Mouse (Mus musculus) embryonic facial prominence, embryonic 12.5 days (tissue): ENCODE data around the gene Csde1. TPM values are rescaled to one million over a fixed set of nuclear protein-coding genes. Genes with fewer than 3 reads are reported as not detected.

Experiments used
- ATAC-seq: fragments of 200-750 bp; cut with Nextera tagmentation; 2 replicates; pipeline ENCODE4 v1.8.0; 2017; ENCODE audit not compliant: insufficient number of reproducible peaks, insufficient read depth, low FRiP score, low TSS enrichment
- H3K27ac ChIP-seq: fragments of 300-500 bp; sonication (generic); 2 replicates; pipeline ENCODE4 v1.5.1; 2016; ENCODE audit warnings: mild to moderate bottlenecking
- H3K27me3 ChIP-seq: fragments of 300-500 bp; sonication (generic); 2 replicates; pipeline ENCODE4 v1.6.1; 2016; ENCODE audit warnings: mild to moderate bottlenecking, moderate library complexity
- H3K36me3 ChIP-seq: fragments of 300-500 bp; sonication (generic); 2 replicates; pipeline ENCODE4 v1.6.1; 2016; ENCODE audit warnings: mild to moderate bottlenecking
- H3K4me1 ChIP-seq: fragments of 300-500 bp; sonication (generic); 2 replicates; pipeline ENCODE4 v1.6.1; 2016
- H3K4me2 ChIP-seq: fragments of 300-500 bp; sonication (generic); replicated peaks from 2 replicates; pipeline ENCODE4 v1.6.1; 2016; ENCODE audit warnings: mild to moderate bottlenecking, moderate library complexity
- H3K4me3 ChIP-seq: fragments of 300-500 bp; sonication (generic); 2 replicates; pipeline ENCODE4 v1.5.1; 2016; ENCODE audit warnings: mild to moderate bottlenecking
- H3K9ac ChIP-seq: fragments of 300-500 bp; sonication (generic); 2 replicates; pipeline ENCODE4 v1.6.1; 2016; ENCODE audit warnings: mild to moderate bottlenecking, moderate library complexity
- H3K9me3 ChIP-seq: fragments of 300-500 bp; sonication (generic); 2 replicates; pipeline ENCODE4 v1.6.1; 2016; ENCODE audit warnings: mild to moderate bottlenecking, moderate library complexity
- WGBS: fragments of 180-500 bp; shearing (Covaris S2); methylation state at CpG from one replicate; pipeline ENCODE4 v1.1.7; 2016; 5-methylcytosine and 5-hydroxymethylcytosine counted together
- polyA plus RNA-seq: library from polyadenylated mRNA; unstranded; fragments of >200 nt; fragmentation: Nextera tagmentation; extraction: Ambion mirVana; gene quantifications from 2 replicates; pipeline ENCODE4 v1.2.1, GENCODE M21; 2016

Csde1 gene
- polyA plus RNA-seq: 422 and 461 TPM in 2 replicates

DNA sequence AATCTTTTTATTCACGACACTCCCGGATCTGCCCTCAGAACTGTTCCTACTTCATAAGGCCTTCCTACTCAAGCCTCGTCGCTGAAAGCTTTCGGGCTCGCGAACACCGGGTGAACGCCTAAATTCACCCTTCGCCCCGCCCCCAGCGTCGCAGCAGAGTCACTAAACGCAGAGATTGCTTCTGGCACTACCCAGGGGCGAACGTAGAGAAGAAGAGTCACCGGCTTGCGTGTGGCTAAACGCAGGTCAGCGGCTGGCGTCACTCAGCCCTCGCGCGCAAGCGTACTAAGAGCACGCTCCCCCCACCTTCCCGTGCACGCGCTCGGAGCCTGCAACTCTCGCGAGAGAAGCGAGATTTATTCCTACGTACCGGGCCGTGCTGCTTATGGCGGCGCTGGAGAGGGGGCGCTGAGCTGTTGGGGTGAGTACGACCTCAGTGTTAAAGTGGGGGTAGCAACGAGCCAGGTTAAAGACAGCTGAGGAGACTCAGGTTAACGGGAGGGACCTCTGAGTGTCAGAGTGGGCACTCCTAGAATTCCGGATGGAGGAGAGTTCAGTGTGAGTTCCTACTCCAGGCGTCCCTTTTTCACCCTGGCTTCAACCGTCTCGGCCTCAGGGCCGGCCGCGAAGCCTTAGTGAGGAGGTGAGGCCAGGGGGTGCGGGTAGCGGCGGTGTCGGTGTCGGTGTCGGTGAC lies at the start of gene Csde1:
Csde1 (plus strand) TSS at position 178 of the 694 bp plus-strand sequence.
- Histone ChIP-seq H3K4me3 (peak within 1 kb of the TSS; percentile 75), H3K27me3 (no peaks in the 10 kb centered on the region), H3K4me1 (peaks cover 8% of the 10 kb centered on the region), H3K9me3 (no peaks in the 10 kb centered on the region), H3K9ac (peak within 1 kb of the TSS; percentile 89), H3K27ac (peak within 1 kb of the TSS; percentile 97), H3K4me2 (peak within 1 kb of the TSS; percentile 78), H3K36me3 (no peaks in the 10 kb centered on the region)
- ATAC-seq: peak; percentile 93
- WGBS: under 1% methylated on average over 55 of the region's 55 CpGs

DNA sequence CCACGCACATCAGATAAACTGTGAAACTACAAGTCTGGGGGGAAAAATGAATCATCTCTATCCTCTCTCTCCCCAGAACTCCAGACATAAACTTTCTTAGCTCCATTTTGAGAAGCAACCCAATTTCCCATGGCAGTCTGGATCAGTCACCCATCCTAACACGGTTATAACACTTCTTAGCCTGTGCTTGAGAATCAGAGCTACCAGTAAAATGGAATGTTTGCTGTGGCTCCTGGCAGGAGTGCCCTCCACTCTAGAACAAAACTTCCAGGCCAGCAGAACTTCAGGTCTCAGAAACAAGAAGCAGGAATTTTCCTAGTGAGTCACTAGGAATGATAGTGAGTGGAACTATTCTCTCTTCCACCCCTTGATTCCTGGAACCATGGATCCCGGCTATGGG lies 49.7 kb upstream of the Csde1 start:
- no peak overlapping the region for H3K9ac ChIP-seq
- WGBS: 86% methylated on average over 3 of the region's 3 CpGs
- H3K27ac ChIP-seq: no peak overlapping the region
- no peaks in the 10 kb centered on the region for H3K9me3 ChIP-seq
- no peak overlapping the region for H3K4me3 ChIP-seq
- no peaks in the 10 kb centered on the region for H3K4me1 ChIP-seq
- H3K27me3 ChIP-seq: no peaks in the 10 kb centered on the region
- ATAC-seq: no peak
- no peak overlapping the region for H3K4me2 ChIP-seq
- H3K36me3 ChIP-seq: no peaks in the 10 kb centered on the region

DNA sequence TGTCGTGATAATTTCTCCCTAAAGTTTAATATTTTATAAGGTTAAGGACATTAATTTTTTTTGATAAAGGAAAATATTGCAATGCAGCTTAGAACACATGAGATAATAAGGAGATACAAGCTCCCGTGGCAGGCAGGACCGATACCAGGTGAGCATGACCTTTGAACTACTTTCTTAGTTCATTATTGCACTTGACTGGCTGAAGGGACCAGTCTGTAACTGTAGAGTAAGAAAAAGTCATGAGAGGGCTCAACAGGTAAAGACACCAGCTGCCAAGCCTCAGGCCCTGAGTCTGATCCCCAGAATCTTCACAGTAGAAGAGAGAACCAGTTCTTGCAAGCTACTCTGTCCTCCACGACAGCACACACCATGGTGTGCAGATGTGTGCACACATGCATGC lies 43.3 kb upstream of the Csde1 start:
- 81% methylated on average over 4 of the region's 4 CpGs for WGBS
- Histone ChIP-seq H3K4me1 (no peaks in the 10 kb centered on the region), H3K9me3 (no peaks in the 10 kb centered on the region), H3K36me3 (no peaks in the 10 kb centered on the region), H3K27ac (no peak overlapping the region), H3K4me3 (no peak overlapping the region), H3K27me3 (no peaks in the 10 kb centered on the region), H3K4me2 (no peak overlapping the region), H3K9ac (no peak overlapping the region)
- ATAC-seq: no peak

DNA sequence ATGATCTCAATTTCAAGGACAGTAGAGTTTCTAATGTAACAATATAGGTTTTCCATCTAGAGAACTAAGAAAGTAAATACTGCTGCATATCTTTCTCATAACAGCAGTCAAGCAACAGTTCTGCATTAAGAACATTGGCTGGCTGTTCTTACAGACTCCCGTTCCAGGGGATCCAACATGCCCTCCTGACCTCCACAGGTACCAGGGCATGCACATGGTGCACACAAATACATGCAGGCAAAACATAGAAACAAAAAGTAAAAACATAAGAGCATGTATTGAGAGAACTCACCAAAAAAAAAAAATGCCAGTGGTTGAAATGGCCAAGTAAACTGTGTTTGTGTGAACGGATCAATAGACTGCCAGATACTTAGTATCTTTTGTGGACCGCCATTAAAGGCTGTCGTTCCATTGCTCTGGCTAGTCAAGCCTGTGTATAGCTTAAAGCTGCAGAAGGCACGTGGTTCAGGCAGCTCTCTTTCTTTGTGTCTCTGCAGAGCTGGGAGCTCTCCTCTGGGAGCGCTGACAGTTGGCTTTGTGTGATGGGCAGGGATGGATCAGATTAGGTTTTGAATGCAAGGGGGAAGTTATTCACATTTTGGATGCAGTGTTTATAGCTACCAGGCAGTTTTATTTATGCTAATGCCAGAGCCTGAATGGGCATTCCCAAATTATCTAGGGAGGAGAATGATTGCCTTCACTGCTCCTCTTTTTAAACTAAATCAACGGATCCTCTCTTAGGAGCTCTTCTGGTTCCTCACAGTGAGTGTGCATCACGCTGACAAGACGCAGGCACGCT lies 40.5 kb upstream of the Csde1 start:
- H3K27ac ChIP-seq: no peak overlapping the region
- 38% methylated on average over 10 of the region's 10 CpGs for WGBS
- no peaks in the 10 kb centered on the region for H3K9me3 ChIP-seq
- no peaks in the 10 kb centered on the region for H3K4me1 ChIP-seq
- H3K4me3 ChIP-seq: no peak overlapping the region
- no peak overlapping the region for H3K9ac ChIP-seq
- H3K36me3 ChIP-seq: no peaks in the 10 kb centered on the region
- ATAC-seq: 0 out of 2 replicates have a peak, but pooled peaks have one; percentile 64
- no peaks in the 10 kb centered on the region for H3K27me3 ChIP-seq
- no peak overlapping the region for H3K4me2 ChIP-seq

DNA sequence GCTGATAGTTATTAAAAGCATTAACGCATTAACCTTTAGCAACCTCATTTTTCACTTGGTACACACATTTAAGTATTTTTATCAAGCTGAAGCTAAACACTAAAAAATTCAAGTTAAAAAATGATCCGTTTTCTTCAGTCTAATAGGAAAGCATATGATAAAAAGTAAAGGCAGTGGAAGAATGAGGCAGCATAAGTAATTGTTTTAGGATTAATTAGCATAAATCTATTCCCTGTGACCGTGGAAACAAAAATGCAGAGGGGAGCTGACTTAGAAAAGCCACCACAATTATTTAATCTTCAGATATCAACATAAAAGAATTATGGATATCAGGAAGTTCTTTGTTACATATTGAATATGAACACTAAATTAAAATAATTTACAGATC lies 39.9 kb upstream of the Csde1 start:
- H3K4me2 ChIP-seq: no peak overlapping the region
- ATAC-seq: no peak
- no peak overlapping the region for H3K27ac ChIP-seq
- WGBS: 68% methylated on average over 3 of the region's 3 CpGs
- H3K27me3 ChIP-seq: no peaks in the 10 kb centered on the region
- H3K36me3 ChIP-seq: no peaks in the 10 kb centered on the region
- no peak overlapping the region for H3K9ac ChIP-seq
- H3K9me3 ChIP-seq: no peaks in the 10 kb centered on the region
- H3K4me1 ChIP-seq: no peaks in the 10 kb centered on the region
- H3K4me3 ChIP-seq: no peak overlapping the region

DNA sequence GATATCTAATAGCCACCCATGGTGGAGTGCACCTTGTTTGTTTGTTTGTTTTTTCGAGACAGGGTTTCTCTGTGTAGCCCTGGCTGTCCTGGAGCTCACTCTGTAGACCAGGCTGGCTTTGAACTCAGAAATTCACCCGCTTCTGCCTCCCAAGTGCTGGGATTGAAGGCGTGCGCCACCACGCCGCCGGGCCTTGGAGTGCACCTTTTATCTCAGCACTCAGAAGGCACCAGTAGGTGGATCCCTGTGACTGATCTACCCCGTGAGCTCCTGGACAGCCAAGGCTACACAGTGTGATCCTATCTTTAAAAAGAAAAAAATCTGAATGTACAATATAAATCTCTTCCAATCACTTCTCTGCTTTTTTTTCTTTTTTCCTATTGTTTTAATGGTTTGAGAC lies 29.2 kb upstream of the Csde1 start:
- Histone ChIP-seq H3K27ac (no peak overlapping the region), H3K4me3 (no peak overlapping the region), H3K4me2 (no peak overlapping the region), H3K9me3 (no peaks in the 10 kb centered on the region), H3K4me1 (no peaks in the 10 kb centered on the region), H3K27me3 (no peaks in the 10 kb centered on the region), H3K9ac (no peak overlapping the region), H3K36me3 (no peaks in the 10 kb centered on the region)
- WGBS: 68% methylated on average over 8 of the region's 8 CpGs
- ATAC-seq: no peak

DNA sequence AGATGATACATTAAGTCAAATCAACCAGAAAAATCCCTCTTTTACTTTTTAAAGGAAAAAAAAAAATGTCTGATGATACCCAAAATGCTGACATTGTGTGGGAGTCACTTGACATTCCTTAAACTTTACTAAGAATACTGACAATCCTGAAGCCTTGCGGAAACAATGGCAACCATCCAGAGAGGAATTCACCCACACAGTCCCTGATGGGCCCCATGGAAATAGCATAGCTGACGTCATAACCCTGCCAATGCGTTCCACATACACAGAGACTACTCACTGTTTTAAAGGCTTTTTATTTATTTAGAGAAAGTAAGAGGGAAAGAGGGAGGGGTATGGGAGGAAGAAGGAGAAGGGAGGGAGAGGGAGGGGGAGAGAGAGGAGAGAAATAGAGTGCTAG lies 27.3 kb upstream of the Csde1 start:
- ATAC-seq: no peak

DNA sequence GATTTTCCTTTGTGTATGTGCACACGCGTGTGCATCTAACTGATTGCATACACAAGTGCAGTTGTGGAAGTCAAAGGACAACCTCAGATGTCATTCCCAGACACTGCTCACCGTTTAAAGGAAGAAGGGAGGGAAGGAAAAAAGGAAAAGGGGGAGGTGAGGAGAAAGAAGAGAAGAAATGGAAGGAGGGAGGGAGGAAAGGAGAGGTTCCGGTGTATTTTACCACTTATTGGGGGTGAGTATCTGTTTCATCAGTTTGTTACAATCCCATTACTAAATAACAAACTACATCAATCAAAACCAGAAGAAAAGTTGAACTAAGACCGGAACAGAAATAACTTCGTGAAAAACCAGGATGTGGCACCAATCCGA lies 25.0 kb upstream of the Csde1 start:
- no peak for ATAC-seq
- Histone ChIP-seq H3K4me3 (peak overlapping the region; percentile 74), H3K4me2 (peak overlapping the region; percentile 54), H3K27ac (peak overlapping the region; percentile 91; the same call in 1 of the 2 replicates), H3K36me3 (peaks cover 20% of the 10 kb centered on the region), H3K4me1 (peaks cover 4% of the 10 kb centered on the region), H3K27me3 (no peaks in the 10 kb centered on the region), H3K9me3 (0 out of 2 replicates have a peak, but pooled peaks cover 7% of the 10 kb centered on the region), H3K9ac (peak overlapping the region; percentile 84; the same call in 1 of the 2 replicates)
- 52% methylated on average over 7 of the region's 7 CpGs for WGBS

More for the DNA sequence above, 27.3 kb upstream of the Csde1 start:
- Histone ChIP-seq H3K4me2 (no peak overlapping the region), H3K36me3 (no peaks in the 10 kb centered on the region), H3K27ac (no peak overlapping the region), H3K4me1 (peaks cover 4% of the 10 kb centered on the region), H3K9ac (no peak overlapping the region), H3K4me3 (no peak overlapping the region), H3K9me3 (no peaks in the 10 kb centered on the region), H3K27me3 (no peaks in the 10 kb centered on the region)
- WGBS: 59% methylated on average over 3 of the region's 3 CpGs

DNA sequence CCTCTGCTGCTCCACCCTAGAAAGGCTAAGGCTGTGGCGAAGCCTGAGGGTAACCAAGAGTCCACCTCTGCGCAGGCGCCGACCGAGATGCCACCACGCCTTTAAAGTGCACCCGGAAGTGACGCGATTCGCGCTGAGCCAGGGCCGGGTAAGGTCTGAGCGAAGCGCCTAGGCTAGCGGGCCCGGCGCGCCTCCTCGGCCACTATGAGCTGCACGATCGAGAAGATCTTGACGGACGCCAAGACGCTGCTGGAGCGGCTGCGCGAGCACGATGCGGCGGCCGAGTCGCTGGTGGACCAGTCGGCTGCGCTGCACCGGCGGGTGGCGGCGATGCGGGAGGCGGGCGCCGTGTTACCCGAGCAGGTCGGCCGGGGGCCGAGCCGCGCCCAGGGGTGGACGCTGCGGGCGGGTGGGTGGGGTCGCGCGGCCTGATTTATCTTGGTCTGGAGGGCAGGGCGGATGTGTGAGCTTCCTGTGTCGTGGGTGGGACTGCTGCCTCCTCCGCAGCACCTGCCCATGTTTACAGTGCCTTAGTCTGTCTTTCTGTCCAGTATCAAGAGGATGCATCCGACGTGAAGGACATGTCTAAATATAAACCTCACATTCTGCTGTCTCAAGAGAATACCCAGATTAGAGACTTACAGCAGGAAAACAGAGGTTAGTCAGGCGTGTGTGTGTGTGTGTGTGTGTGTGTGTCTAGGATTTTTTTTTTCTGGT lies 24.5 kb upstream of the Csde1 start, which contains the start of gene Sike1:
Sike1 (plus strand) TSS at position 104 of the 717 bp plus-strand sequence.
- Histone ChIP-seq H3K27ac (peak within 1 kb of the TSS; percentile 91), H3K4me3 (peak within 1 kb of the TSS; percentile 74), H3K9ac (peak within 1 kb of the TSS; percentile 84), H3K4me1 (peaks cover 4% of the 10 kb centered on the region), H3K27me3 (no peaks in the 10 kb centered on the region), H3K36me3 (peaks cover 25% of the 10 kb centered on the region), H3K9me3 (0 out of 2 replicates have a peak, but pooled peaks cover 7% of the 10 kb centered on the region), H3K4me2 (peak within 1 kb of the TSS; percentile 54)
- peak; percentile 95 for ATAC-seq
- 1% methylated on average over 60 of the region's 60 CpGs for WGBS

DNA sequence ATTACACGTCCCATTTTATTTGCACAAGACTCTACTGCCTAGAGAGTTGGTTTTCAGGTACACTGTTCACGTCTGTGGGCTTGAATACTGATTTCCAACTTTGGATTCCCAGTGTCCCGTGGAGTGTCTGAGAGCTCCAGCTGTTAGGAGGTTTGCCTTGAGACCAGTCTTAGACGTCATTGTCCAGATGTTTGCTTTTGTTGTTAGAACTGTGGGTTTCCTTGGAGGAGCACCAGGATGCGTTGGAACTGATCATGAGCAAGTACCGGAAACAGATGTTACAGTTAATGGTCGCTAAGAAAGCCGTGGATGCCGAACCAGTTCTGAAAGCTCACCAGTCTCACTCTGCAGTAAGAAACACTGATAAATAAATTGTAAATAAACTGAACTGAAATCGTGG lies 23.2 kb upstream of the Csde1 start:
- WGBS: 79% methylated on average over 10 of the region's 10 CpGs
- no peak overlapping the region for H3K4me3 ChIP-seq
- no peak overlapping the region for H3K4me2 ChIP-seq
- H3K27me3 ChIP-seq: no peaks in the 10 kb centered on the region
- no peak overlapping the region for H3K9ac ChIP-seq
- 0 out of 2 replicates have a peak, but pooled peaks cover 7% of the 10 kb centered on the region for H3K9me3 ChIP-seq
- ATAC-seq: no peak
- peaks cover 34% of the 10 kb centered on the region for H3K36me3 ChIP-seq
- peaks cover 4% of the 10 kb centered on the region for H3K4me1 ChIP-seq
- H3K27ac ChIP-seq: no peak overlapping the region

DNA sequence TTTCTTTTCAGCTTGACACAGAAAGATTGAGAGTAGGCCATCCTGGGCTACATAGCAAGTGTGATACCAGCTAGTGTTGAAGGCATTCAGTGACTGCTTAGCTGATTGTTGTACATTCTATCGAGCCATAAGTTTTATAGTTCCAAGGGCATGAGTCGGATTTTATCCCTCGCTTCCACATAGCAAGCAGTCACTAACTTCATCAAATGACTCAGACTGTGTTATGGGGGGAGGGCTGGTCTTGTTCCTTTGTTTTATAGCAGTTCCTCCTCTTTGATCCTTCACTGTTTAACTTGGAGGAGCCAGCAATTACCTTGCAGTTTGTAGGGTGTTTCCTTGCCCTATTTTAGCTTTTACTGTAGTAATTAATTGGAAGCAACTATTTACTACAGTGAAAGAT lies 22.6 kb upstream of the Csde1 start:
- Histone ChIP-seq H3K9me3 (0 out of 2 replicates have a peak, but pooled peaks cover 7% of the 10 kb centered on the region), H3K4me1 (peaks cover 4% of the 10 kb centered on the region), H3K4me2 (no peak overlapping the region), H3K4me3 (no peak overlapping the region), H3K27ac (no peak overlapping the region), H3K27me3 (no peaks in the 10 kb centered on the region), H3K9ac (no peak overlapping the region), H3K36me3 (peaks cover 39% of the 10 kb centered on the region)
- no peak for ATAC-seq
- 87% methylated on average over 3 of the region's 3 CpGs for WGBS
